Mouse (Mus musculus) liver, embryonic 16.5 days (tissue): ENCODE data around the gene Acadvl. TPM values are rescaled to one million over a fixed set of nuclear protein-coding genes. Genes with fewer than 3 reads are reported as not detected.
"Not testable (repeated sequence)": the region's sequence is repeated elsewhere in the genome, so short reads cannot be mapped to it uniquely, and the experiment has no call there.

Experiments used
- ATAC-seq: fragments of 200-750 bp; cut with Nextera tagmentation; 2 replicates; pipeline ENCODE4 v1.8.0; 2017; ENCODE audit warnings: low read depth, mild to moderate bottlenecking, moderate number of reproducible peaks, moderate library complexity
- H3K27ac ChIP-seq: fragments of 300-500 bp; sonication (generic); 2 replicates; pipeline ENCODE4 v1.5.1; 2014; ENCODE audit warnings: mild to moderate bottlenecking, low read length
- H3K27me3 ChIP-seq: fragments of 300-500 bp; sonication (generic); 2 replicates; pipeline ENCODE4 v1.6.1; 2014; ENCODE audit warnings: low read depth, low read length, mixed read lengths; ENCODE audit not compliant: control insufficient read depth, insufficient read depth
- H3K36me3 ChIP-seq: fragments of 300-500 bp; sonication (generic); 2 replicates; pipeline ENCODE4 v1.6.1; 2014; ENCODE audit warnings: mild to moderate bottlenecking; ENCODE audit not compliant: control insufficient read depth, insufficient read depth
- H3K4me1 ChIP-seq: fragments of 300-500 bp; sonication (generic); 2 replicates; pipeline ENCODE4 v1.6.1; 2014; ENCODE audit warnings: low read depth, low read length, mixed read lengths; ENCODE audit not compliant: control insufficient read depth
- H3K4me2 ChIP-seq: fragments of 300-500 bp; sonication (generic); 2 replicates; pipeline ENCODE4 v1.6.1; 2014; ENCODE audit warnings: low read depth, low read length, mixed read lengths
- H3K4me3 ChIP-seq: fragments of 300-500 bp; sonication (generic); 2 replicates; pipeline ENCODE4 v1.5.1; 2014; ENCODE audit warnings: low read depth, mild to moderate bottlenecking, low read length
- H3K9ac ChIP-seq: fragments of 300-500 bp; sonication (generic); 2 replicates; pipeline ENCODE4 v1.6.1; 2014; ENCODE audit warnings: low read depth, low read length
- H3K9me3 ChIP-seq: fragments of 300-500 bp; sonication (generic); replicated peaks from 2 replicates; pipeline ENCODE4 v1.6.1; 2016; ENCODE audit warnings: low read length; ENCODE audit not compliant: control insufficient read depth
- WGBS: fragments of 180-500 bp; shearing (Covaris S2); extraction: QIAGEN DNeasy Blood & Tissue Kit; methylation state at CpG from one replicate; pipeline ENCODE4 v1.1.7; 2014; ENCODE audit not compliant: insufficient replicate concordance; 5-methylcytosine and 5-hydroxymethylcytosine counted together
- polyA plus RNA-seq: library from polyadenylated mRNA; unstranded; fragments of >200 nt; fragmentation: Nextera tagmentation; extraction: Ambion mirVana; gene quantifications from 2 replicates; pipeline ENCODE4 v1.2.1, GENCODE M21; 2015

Acadvl gene
- polyA plus RNA-seq, 1 experiment from 2014 or later, result 138 TPM

DNA sequence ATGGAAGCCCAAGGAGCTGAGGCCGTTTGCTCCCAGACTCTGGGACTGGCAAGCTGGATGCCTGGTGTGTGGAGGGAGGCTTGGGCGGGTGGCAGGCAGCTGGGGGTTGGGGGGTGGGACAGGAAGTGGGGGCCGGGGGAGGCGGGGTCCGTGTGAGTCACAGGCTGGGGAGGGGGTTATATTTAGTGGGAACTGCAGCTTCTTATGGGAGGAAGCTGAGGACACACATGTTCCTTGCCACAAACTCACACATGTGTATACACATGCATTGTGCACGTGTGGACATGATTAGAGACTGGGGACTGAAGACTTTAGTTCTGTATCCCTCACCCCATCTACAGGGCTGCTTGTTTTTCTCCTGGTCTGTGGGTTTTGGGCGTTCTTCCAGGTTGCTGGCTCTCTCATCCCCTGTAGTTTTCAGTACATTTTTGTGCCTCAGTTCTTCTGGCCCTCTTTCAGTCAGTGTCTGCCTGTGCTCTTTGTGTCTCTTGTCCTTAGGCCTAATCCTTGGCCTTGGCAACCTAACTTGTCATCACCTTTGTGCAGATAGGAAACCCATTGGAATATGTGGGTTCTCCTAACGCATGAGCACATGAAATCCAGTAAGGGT lies 4.9 kb upstream of the Acadvl start:
- peak overlapping the region; percentile 71 for H3K4me2 ChIP-seq
- no peak overlapping the region for H3K9ac ChIP-seq
- no peak overlapping the region for H3K27ac ChIP-seq
- no peak for ATAC-seq
- peaks cover 30% of the 10 kb centered on the region for H3K4me1 ChIP-seq
- WGBS, result 18% methylated on average over 7 of the region's 8 CpGs
- 0 out of 2 replicates have a peak overlapping the region, but pooled peaks have one; percentile 63 for H3K4me3 ChIP-seq
- H3K27me3 ChIP-seq, result peaks cover 27% of the 10 kb centered on the region
- H3K36me3 ChIP-seq, result no peaks in the 10 kb centered on the region
- H3K9me3 ChIP-seq, result no peaks in the 10 kb centered on the region

GRCm38 (mm10) chr11:70019495-70020021 lies 4.3 kb upstream of the Acadvl start:
- Histone ChIP-seq H3K4me3 (no peak overlapping the region), H3K36me3 (no peaks in the 10 kb centered on the region), H3K4me1 (peaks cover 35% of the 10 kb centered on the region), H3K9me3 (no peaks in the 10 kb centered on the region), H3K27me3 (peaks cover 23% of the 10 kb centered on the region), H3K4me2 (no peak overlapping the region), H3K9ac (no peak overlapping the region), H3K27ac (no peak overlapping the region)
- WGBS, result 13% methylated on average over 2 of the region's 2 CpGs
- ATAC-seq, result no peak

- no peak for ATAC-seq
- 5% methylated on average over 21 of the region's 25 CpGs for WGBS
- Histone ChIP-seq H3K9me3 (no peaks in the 10 kb centered on the region), H3K4me3 (peak overlapping the region; percentile 43), H3K4me1 (peaks cover 41% of the 10 kb centered on the region), H3K27ac (no peak overlapping the region), H3K9ac (peak overlapping the region; percentile 22; the same call in 1 of the 2 replicates), H3K27me3 (peaks cover 12% of the 10 kb centered on the region), H3K36me3 (no peaks in the 10 kb centered on the region), H3K4me2 (peak overlapping the region; percentile 56)
Measured at GRCm38 (mm10) chr11:70018131-70018990, 3.1 kb upstream of the Acadvl start.

DNA sequence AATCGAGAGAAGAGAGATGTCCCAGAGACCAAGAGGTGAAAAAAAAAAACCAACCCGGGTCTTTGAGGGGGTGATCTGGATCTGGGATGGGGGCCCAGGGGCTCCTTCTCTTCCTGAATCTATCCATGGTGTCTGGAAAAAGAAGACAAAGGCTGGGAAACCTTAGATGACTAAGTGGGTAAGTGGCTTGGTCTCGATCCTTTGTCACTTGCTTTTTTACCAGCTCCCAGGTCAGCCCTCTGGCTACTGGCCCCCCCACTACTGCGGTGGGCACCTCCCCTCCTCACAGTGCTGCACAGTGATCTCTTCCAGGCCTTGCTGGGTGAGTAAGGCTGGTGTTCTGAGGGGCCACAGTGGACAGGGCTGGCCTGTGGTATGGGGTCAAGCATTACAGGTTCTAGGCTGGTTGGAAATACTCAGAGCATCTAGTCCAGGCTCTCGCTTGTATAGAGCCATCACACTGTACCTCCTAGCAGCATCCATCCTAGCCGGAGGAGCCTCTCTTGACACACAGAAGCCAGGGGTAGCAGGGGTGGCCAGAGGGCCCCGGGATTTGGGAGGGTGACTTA lies 2.1 kb upstream of the Acadvl start:
- H3K36me3 ChIP-seq, result peaks cover 9% of the 10 kb centered on the region; the same call in 1 of the 2 replicates
- no peak overlapping the region for H3K9ac ChIP-seq
- H3K4me2 ChIP-seq, result no peak overlapping the region
- H3K4me3 ChIP-seq, result no peak overlapping the region
- H3K9me3 ChIP-seq, result no peaks in the 10 kb centered on the region
- WGBS, result 44% methylated on average over 7 of the region's 7 CpGs
- no peak overlapping the region for H3K27ac ChIP-seq
- peaks cover 8% of the 10 kb centered on the region for H3K27me3 ChIP-seq
- H3K4me1 ChIP-seq, result peaks cover 41% of the 10 kb centered on the region
- no peak for ATAC-seq

DNA sequence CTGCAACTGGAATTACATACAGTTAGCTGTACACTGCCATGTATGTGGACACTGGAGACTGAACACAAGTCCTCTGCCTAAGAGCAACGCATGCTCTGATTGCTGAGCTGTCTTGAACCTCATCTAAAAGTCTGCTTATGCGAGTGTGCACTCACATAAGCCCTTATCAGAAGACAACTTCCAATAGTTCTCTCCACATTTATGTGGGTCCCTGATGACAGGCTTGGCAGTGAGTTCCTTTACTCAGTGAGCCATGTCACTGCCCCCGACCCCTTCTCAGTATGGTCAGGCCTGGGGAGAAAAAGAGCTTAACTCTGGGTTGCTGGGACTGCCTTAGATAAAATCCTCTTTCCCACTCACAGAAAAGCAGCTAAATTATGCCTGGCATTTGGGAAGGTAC lies 1.5 kb upstream of the Acadvl start, which contains the start of gene Dlg4:
TSS of gene Dlg4 (plus strand) at position 274 of the 400 bp plus-strand sequence.
- Histone ChIP-seq H3K27ac (no peak within 1 kb of the TSS), H3K4me3 (no peak within 1 kb of the TSS), H3K9me3 (no peaks in the 10 kb centered on the region), H3K27me3 (peaks cover 2% of the 10 kb centered on the region), H3K4me2 (peak within 1 kb of the TSS; percentile 93; the same call in 1 of the 2 replicates), H3K4me1 (peaks cover 40% of the 10 kb centered on the region), H3K36me3 (peaks cover 15% of the 10 kb centered on the region), H3K9ac (no peak within 1 kb of the TSS)
- ATAC-seq, result no peak
- WGBS, result 54% methylated on average over 3 of the region's 3 CpGs

GRCm38 (mm10) chr11:70016177-70016576 lies 966 bp upstream of the Acadvl start:
- not testable (repeated sequence) for H3K27ac ChIP-seq, H3K9me3 ChIP-seq, H3K4me3 ChIP-seq, H3K4me2 ChIP-seq, ATAC-seq, H3K27me3 ChIP-seq, H3K9ac ChIP-seq
- Histone ChIP-seq H3K4me1 (peaks cover 35% of the 10 kb centered on the region), H3K36me3 (peaks cover 20% of the 10 kb centered on the region)
- WGBS, result 78% methylated on average over 2 of the region's 2 CpGs

DNA sequence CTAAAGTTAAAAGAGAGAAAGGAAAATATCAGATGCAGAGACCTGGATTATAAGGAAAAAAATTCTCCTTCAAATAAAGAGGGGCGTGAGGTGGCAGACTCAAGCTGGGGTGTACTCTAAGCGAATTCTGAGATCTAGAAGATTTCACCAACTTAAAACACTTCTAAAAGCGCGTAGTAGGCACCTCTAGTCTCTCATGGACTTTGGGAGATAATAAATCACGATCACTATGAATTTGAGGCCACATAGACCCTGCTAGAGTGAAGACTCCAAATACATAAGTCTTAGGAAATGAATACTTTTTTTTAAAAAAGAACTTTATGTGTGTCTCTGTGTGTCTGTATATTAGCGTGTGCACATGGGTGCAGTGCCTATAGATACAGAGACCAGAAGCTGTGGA lies 466 bp upstream of the Acadvl start:
- H3K4me1 ChIP-seq, result peaks cover 30% of the 10 kb centered on the region
- H3K4me3 ChIP-seq, result peak overlapping the region; percentile 82
- no peaks in the 10 kb centered on the region for H3K9me3 ChIP-seq
- H3K27ac ChIP-seq, result no peak overlapping the region
- H3K9ac ChIP-seq, result peak overlapping the region; percentile 18; the same call in 1 of the 2 replicates
- H3K36me3 ChIP-seq, result peaks cover 25% of the 10 kb centered on the region
- no peaks in the 10 kb centered on the region for H3K27me3 ChIP-seq
- peak overlapping the region; percentile 93 for H3K4me2 ChIP-seq
- no peak for ATAC-seq
- WGBS, result 58% methylated on average over 6 of the region's 6 CpGs

GRCm38 (mm10) chr11:70014051-70014450 lies 1.2 kb downstream of the Acadvl start:
- Histone ChIP-seq H3K4me1 (peaks cover 24% of the 10 kb centered on the region), H3K4me2 (peak overlapping the region; percentile 93), H3K9ac (peak overlapping the region; percentile 87; the same call in 1 of the 2 replicates), H3K27ac (no peak overlapping the region), H3K36me3 (peaks cover 41% of the 10 kb centered on the region), H3K4me3 (peak overlapping the region; percentile 82; the same call in 1 of the 2 replicates), H3K9me3 (no peaks in the 10 kb centered on the region), H3K27me3 (no peaks in the 10 kb centered on the region)
- 72% methylated on average over 5 of the region's 5 CpGs for WGBS
- ATAC-seq, result no peak
